8 mouse cellular contexts compared by ENCODE assay signal in genomic region chr17:44188769-44189145, GRCm38 (mm10). TPM values are rescaled to one million over a fixed set of nuclear protein-coding genes. Genes with fewer than 3 reads are reported as not detected.
DNase-seq lines count a peak whose midpoint lies in the region; ATAC-seq lines count a peak whose summit lies in the region.

No protein-coding gene starts in this region.

- H3K4me3 ChIP-seq in embryonic facial prominence, embryonic 12.5 days, result peak overlapping the region; percentile 40
- H3K4me3 ChIP-seq in limb, embryonic 15.5 days, result peak overlapping the region; percentile 42

- H3K4me2 ChIP-seq in embryonic facial prominence, embryonic 12.5 days (replicated peaks), result peak overlapping the region; percentile 87
- H3K4me2 ChIP-seq in limb, embryonic 15.5 days, result peak overlapping the region; percentile 89

- no peak overlapping the region for H3K27ac ChIP-seq in embryonic facial prominence, embryonic 12.5 days
- no peak overlapping the region for H3K27ac ChIP-seq in limb, embryonic 15.5 days

- H3K4me1 ChIP-seq in embryonic facial prominence, embryonic 12.5 days, result no peaks in the 10 kb centered on the region; the same call in 1 of the 2 replicates
- H3K4me1 ChIP-seq in limb, embryonic 15.5 days, result peaks cover 16% of the 10 kb centered on the region

- DNase-seq in ovary, postnatal 14 days (ENCODE audit: low spot score), result peak; percentile 6
- no peak for DNase-seq in ovary, postnatal 36 days (ENCODE audit: low spot score)
- DNase-seq in heart, postnatal 14 days, result peak; percentile 37 to 41
- DNase-seq in neural tube, embryonic 10.5 days (ENCODE audit: extremely low spot score, low spot score), result peak; percentile 47
- no peak for DNase-seq in right cerebral cortex, adult 2 months (ENCODE audit: low spot score in 2 of 2)

- intact Hi-C loops in heart, postnatal 14 days (cut with DNase I), result loop anchor here (2.0 kb wide), 4 partner anchors 36 to 66 kb away; no protein-coding TSS in a partner anchor

- H3K36me3 ChIP-seq in embryonic facial prominence, embryonic 12.5 days, result no peaks in the 10 kb centered on the region
- H3K36me3 ChIP-seq in limb, embryonic 15.5 days, result no peaks in the 10 kb centered on the region

- WGBS in embryonic facial prominence, embryonic 12.5 days, result under 1% methylated on average over 23 of the region's 24 CpGs
- WGBS in limb, embryonic 15.5 days, result under 1% methylated on average over 24 of the region's 24 CpGs

- peaks cover 21% of the 10 kb centered on the region; the same call in 1 of the 2 replicates for H3K27me3 ChIP-seq in embryonic facial prominence, embryonic 12.5 days
- peaks cover 14% of the 10 kb centered on the region for H3K27me3 ChIP-seq in limb, embryonic 15.5 days

- H3K9ac ChIP-seq in embryonic facial prominence, embryonic 12.5 days, result peak overlapping the region; percentile 12; the same call in 1 of the 2 replicates
- 0 out of 2 replicates have a peak overlapping the region, but pooled peaks have one; percentile 26 for H3K9ac ChIP-seq in limb, embryonic 15.5 days

- no peaks in the 10 kb centered on the region for H3K9me3 ChIP-seq in embryonic facial prominence, embryonic 12.5 days
- no peaks in the 10 kb centered on the region; the same call in 1 of the 2 replicates for H3K9me3 ChIP-seq in limb, embryonic 15.5 days

- no peak for ATAC-seq in embryonic facial prominence, embryonic 12.5 days (ENCODE audit: insufficient number of reproducible peaks, insufficient read depth, low FRiP score, low TSS enrichment)
- no peak for ATAC-seq in limb, embryonic 15.5 days (ENCODE audit: insufficient number of reproducible peaks, low FRiP score, low TSS enrichment, low read depth)
- ATAC-seq in monocyte, adult 5-6 weeks (replicated peaks; ENCODE audit: insufficient number of reproducible peaks, low FRiP score, low TSS enrichment, poor library complexity, severe bottlenecking), result no peak

RNA-seq across cellular contexts. Expression of gene Clic5, which starts 0.4 kb away (rescaled TPM):
- polyA plus RNA-seq in embryonic facial prominence, embryonic 12.5 days (2016; fragmentation: Nextera tagmentation; extraction: Ambion mirVana), result 0.56 and 0.64 TPM in 2 replicates
- total RNA-seq in heart, postnatal 14 days (2021), result 10 to 100 TPM; 91.9 to 92.5 TPM
- 0.79 and 0.81 TPM in 2 replicates for polyA plus RNA-seq in limb, embryonic 15.5 days (2015; fragmentation: Nextera tagmentation; extraction: Ambion mirVana)
- total RNA-seq in monocyte, adult 5-6 weeks (2017), result 0.32 to 2.0 TPM (median 0.67 TPM) in 3 replicates

Comparison
In these comparisons a context has a peak if more than half of its experiments do, and no peak if none do; other contexts are left out.
1. DNase-seq: peak in ovary, postnatal 14 days (single experiment), heart, postnatal 14 days (2 of 2) and neural tube, embryonic 10.5 days (single experiment); none in ovary, postnatal 36 days (single experiment) and right cerebral cortex, adult 2 months (0 of 2).
2. RNA of gene Clic5, which starts 0.4 kb away (total RNA-seq): 91.9 to 92.5 TPM in heart, postnatal 14 days; 0.32 to 2.0 TPM in monocyte, adult 5-6 weeks; every median in the first group is over 10 times any median in the second.